Mouse (Mus musculus) liver, adult 2 months (tissue): Measurements from ENCODE around the gene Ltbp4.

ENCODE experiments used
- CTCF ChIP-seq: fragments of 200-500 bp; IDR thresholded peaks from 2 replicates; pipeline ENCODE4 v1.5.1; 2011; ENCODE audit warnings: low read depth, low read length, control low read depth
- POLR2A ChIP-seq: fragments of 200-500 bp; IDR thresholded peaks from 2 replicates; pipeline ENCODE4 v1.6.1; 2011; ENCODE audit warnings: low read length, control low read depth; ENCODE audit not compliant: insufficient read depth; ENCODE audit errors: extremely low read depth

- TF ChIP-seq CTCF, result no peak
- no peak for TF ChIP-seq POLR2A
These were observed 37.8 kb upstream of the Ltbp4 start for GRCm38 (mm10) chr7:27375274-27375673.
